Mouse (Mus musculus) midbrain, postnatal 0 days (tissue): ENCODE data around the gene Sestd1. TPM values are rescaled to one million over a fixed set of nuclear protein-coding genes. Genes with fewer than 3 reads are reported as not detected.

Experiments used
- ATAC-seq: fragments of 200-750 bp; cut with Nextera tagmentation; 2 replicates; pipeline ENCODE4 v1.8.0; 2017; ENCODE audit warnings: moderate number of reproducible peaks, mild to moderate bottlenecking, moderate TSS enrichment, moderate library complexity; ENCODE audit not compliant: low FRiP score
- DNase-seq: peaks from one replicate; pipeline ENCODE4 v3.0.0-alpha.2; 2015; ENCODE audit warnings: low spot score
- H3K27ac ChIP-seq: fragments of 300-500 bp; sonication (generic); 2 replicates; pipeline ENCODE4 v1.5.1; 2014; ENCODE audit warnings: low read depth, mild to moderate bottlenecking, low read length, mixed read lengths
- H3K27me3 ChIP-seq: fragments of 300-500 bp; sonication (generic); 2 replicates; pipeline ENCODE4 v1.6.1; 2014; ENCODE audit warnings: low read length, control low read depth, mixed read lengths; ENCODE audit not compliant: insufficient read depth
- H3K36me3 ChIP-seq: fragments of 300-500 bp; sonication (generic); 2 replicates; pipeline ENCODE4 v1.6.1; 2014; ENCODE audit warnings: low read length, control low read depth, mixed read lengths; ENCODE audit not compliant: insufficient read depth
- H3K4me1 ChIP-seq: fragments of 300-500 bp; sonication (generic); 2 replicates; pipeline ENCODE4 v1.6.1; 2014; ENCODE audit warnings: mild to moderate bottlenecking, control low read depth, antibody characterized with exemption, low read length, mixed read lengths; ENCODE audit not compliant: insufficient read depth
- H3K4me2 ChIP-seq: fragments of 300-500 bp; sonication (generic); 2 replicates; pipeline ENCODE4 v1.6.1; 2014; ENCODE audit warnings: low read depth, mild to moderate bottlenecking, low read length, mixed read lengths; ENCODE audit not compliant: poor library complexity, severe bottlenecking
- H3K4me3 ChIP-seq: fragments of 300-500 bp; sonication (generic); 2 replicates; pipeline ENCODE4 v1.5.1; 2014; ENCODE audit warnings: low read depth, mild to moderate bottlenecking, low read length, moderate library complexity
- H3K9ac ChIP-seq: fragments of 300-500 bp; sonication (generic); replicated peaks from 2 replicates; pipeline ENCODE4 v1.6.1; 2014; ENCODE audit warnings: mild to moderate bottlenecking, low read length, moderate library complexity, mixed read lengths; ENCODE audit not compliant: poor library complexity, severe bottlenecking
- H3K9me3 ChIP-seq: fragments of 300-500 bp; sonication (generic); 2 replicates; pipeline ENCODE4 v1.6.1; 2016; ENCODE audit warnings: low read length, control low read depth
- CTCF ChIP-seq: IDR thresholded peaks from 2 replicates; pipeline ENCODE4 v1.5.1; 2016; ENCODE audit warnings: antibody characterized with exemption, mild to moderate bottlenecking
- WGBS: fragments of 180-500 bp; shearing (Covaris S2); extraction: QIAGEN DNeasy Blood & Tissue Kit; methylation state at CpG from one replicate; pipeline ENCODE4 v1.1.7; 2014; 5-methylcytosine and 5-hydroxymethylcytosine counted together
- polyA plus RNA-seq: library from polyadenylated mRNA; unstranded; fragments of >200 nt; fragmentation: Nextera tagmentation; extraction: Ambion mirVana; gene quantifications from 2 replicates; pipeline ENCODE4 v1.2.1, GENCODE M21; 2015
- total RNA-seq: library from RNA; depleted of rRNA; stranded (reverse); fragments of >200 nt; gene quantifications from 2 replicates; pipeline ENCODE4 v1.2.3, GENCODE M21; 2014; rRNA removed

Gene Sestd1
- total and polyA plus RNA-seq, 2 experiments from 2014 or later, result 23.7 to 52.6 TPM

- Histone ChIP-seq H3K27ac (no peak overlapping the region), H3K36me3 (no peaks in the 10 kb centered on the region), H3K4me3 (no peak overlapping the region), H3K4me2 (no peak overlapping the region), H3K9me3 (no peaks in the 10 kb centered on the region), H3K9ac (no peak overlapping the region), H3K27me3 (no peaks in the 10 kb centered on the region), H3K4me1 (no peaks in the 10 kb centered on the region)
- no peak for TF ChIP-seq CTCF
- DNase-seq (no peak), ATAC-seq (no peak)
- WGBS, result 98% methylated on average over 1 of the region's 1 CpGs
Observed at GRCm38 (mm10) chr2:77133407-77133806, 147.0 kb downstream of the Sestd1 start.

Other genes starting within 250 kb of the Sestd1 start
- gene Ccdc141, start 110.0 kb downstream of the Sestd1 start, total RNA-seq, result 7.9 and 10.2 TPM in 2 replicates
- gene Ccdc141, start 110.0 kb downstream of the Sestd1 start, polyA plus RNA-seq, result 7.1 and 9.1 TPM in 2 replicates